Mouse (Mus musculus): Measurements from ENCODE around the gene Scube1.

GRCm38 (mm10) chr15:83563857-83564651 is 160.8 kb downstream of the Scube1 start:
- no peak for TF ChIP-seq CTCF (IDR thresholded peaks at IDR 0.05; ENCODE audit: extremely low read depth, insufficient read length, insufficient replicate concordance, low read depth, low read length)
- TF ChIP-seq POLR2A (IDR thresholded peaks at IDR 0.05; ENCODE audit: low read depth, low read length), result no peak
